Mouse (Mus musculus): ENCODE measurements around the gene Abcc4.
"Not testable (repeated sequence)": the region's sequence is repeated elsewhere in the genome, so short reads cannot be mapped to it uniquely, and the experiment has no call there.

Abcc4 gene

DNA sequence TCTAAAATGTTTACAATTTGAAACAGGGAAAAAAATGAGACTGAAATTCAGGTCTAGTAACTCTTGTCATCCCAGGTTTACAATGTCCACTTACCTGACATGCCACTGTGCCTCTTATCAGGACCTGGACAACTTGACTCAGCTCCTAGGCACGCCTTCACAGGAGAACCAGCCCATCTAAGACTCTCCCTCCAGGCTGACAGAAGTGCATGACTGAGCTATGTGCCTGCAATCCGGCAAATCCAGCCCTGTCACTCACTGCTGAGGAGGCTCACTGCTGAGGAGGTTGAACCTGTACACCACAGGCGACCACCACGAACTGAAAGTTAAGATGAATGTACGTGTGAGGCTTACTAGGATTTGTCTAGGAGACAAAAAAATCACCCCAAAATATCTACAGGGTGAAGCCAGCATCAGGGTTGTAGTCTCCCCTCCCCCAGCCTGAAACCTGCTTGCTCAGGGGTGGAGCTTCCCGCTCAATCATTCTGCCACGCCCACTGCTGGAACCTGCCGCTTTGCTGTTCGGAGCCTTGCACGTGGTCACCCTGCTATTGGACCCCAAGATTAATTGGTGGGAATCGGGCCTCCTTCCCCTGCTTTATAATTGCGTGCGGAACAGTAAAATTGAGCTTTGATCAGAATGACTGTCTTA lies 63.0 kb downstream of the Abcc4 start:
- not testable (repeated sequence) for DNase-seq (ENCODE audit: extremely low spot score, low read depth, low spot score)

DNA sequence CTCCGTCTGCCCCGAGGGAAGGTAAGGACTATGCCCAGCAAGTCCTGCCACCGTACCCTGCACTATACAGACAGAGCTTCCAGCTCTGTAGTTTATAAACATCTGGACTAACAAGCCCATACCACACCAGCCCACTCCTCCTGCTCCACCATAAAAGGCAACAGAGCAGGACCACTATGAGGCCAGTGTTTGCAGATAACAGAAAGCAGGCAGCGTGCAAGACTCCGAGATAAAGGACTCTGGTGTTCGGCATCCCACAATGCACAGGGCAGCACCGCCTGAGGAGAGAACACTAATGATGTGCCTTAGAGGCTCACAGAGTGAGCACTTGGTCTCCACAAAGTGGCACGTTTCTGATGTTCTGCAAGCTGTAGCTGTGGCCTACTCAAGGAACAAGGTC lies 63.9 kb downstream of the Abcc4 start:
- no peak for DNase-seq (ENCODE audit: extremely low spot score, low read depth, low spot score)

DNA sequence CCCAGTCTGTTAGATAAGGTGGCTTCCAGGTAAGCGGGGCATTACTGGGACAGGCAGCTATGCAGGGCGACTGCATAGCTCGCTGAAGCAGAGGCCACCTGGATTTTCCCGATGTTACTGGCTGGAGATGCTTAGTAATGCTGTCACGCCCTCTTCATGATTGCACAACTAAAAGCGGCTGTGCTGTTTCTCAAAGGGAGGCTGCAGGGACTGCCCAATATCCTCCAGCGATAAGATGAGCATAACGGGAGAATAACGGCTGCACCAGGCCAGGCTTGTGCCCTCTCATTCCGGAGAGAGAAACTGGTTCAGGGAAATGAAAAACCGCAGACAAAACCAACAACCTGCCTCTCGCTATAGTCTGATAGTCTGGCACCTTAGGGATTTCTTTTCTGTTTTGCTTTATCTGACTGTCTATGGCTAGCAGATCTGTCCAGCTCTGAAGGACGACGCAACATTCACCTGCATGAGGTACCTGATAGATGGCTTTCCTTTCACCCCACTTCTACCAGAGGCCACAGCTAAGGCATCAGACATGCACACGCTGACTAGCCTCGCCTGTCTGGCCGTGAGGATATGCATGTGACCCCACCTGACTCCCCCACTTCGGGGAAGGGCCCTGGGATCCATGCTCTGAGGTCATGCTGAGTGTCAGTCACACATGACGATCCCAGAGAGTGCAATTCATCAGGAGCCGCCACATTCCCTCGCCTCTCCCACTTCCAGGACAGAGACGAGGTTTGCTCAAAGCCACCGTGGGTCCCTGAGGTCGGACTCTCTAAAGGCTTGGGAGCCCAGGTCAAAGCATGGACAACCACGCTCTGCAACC lies 67.4 kb downstream of the Abcc4 start:
- no peak for DNase-seq (ENCODE audit: extremely low spot score, low read depth, low spot score)

DNA sequence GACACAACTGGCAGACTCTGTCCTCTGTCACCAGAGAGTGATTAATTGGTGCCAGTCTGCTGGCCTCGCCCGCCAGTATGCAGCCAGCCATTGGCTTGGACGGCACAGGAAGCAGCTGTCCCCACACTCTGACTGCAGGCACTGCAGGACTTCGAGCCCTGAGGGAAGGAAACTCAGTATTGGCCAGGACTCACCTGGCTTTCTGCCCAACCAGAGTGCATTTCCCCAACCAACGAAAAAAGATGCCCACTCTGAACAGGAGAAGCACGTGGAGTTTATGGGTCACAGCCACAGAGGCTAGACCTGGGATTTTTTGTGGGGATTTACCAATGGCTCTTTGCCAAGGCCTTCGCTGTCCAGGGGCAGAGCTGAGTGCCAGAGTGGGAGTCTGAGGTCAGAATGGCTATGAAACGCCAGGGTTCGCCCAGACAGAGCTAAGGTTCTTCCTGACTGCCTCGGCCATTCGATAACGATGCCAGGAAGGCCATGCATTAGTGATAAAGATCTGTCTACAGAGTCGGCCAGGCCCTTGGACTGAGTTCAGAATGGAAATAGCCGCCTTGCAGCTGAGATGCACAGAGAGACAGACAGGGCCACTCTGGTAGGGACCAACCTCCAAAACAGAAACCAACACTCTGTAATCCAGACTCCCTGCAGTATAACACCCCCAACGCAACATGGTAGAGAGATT lies 70.4 kb downstream of the Abcc4 start:
- no peak for DNase-seq (ENCODE audit: extremely low spot score, low read depth, low spot score)

DNA sequence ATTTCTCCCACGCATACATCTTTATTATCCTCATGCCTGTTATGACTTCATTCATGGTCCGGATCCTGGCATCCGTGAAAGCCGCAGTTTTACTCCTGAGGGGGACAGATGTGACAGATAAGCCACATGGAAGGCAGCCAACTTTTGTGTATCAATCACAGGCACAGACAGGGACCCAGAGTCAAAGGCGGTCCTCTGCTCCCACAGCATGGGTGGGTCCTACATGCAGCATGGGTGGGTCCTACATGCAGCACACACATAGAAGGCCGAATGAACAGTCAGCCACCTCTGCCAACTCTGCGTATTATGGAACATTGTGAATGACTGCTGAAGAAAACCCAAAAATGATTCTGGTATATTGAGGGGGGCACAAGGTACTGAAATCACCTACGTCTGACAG lies 76.4 kb downstream of the Abcc4 start:
- no peak for DNase-seq (ENCODE audit: extremely low spot score, low read depth, low spot score)

DNA sequence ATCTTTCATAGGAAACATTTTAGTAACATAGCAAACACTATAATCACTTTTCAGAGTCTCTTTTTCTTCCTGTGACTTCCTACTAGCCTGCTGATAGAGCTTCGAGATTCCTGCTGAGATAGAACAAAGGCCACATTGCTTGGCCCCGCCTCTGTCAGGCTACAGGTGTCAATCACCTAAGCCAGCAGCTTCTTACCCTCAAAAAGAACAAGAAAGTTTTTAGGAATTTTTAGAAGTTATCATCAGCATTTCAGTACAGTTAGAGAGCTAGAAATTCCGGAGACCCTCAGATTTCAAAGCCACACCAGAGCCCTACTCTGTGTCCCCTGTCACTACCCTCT lies 84.6 kb downstream of the Abcc4 start:
- DNase-seq (ENCODE audit: extremely low spot score, low read depth, low spot score), result no peak

DNA sequence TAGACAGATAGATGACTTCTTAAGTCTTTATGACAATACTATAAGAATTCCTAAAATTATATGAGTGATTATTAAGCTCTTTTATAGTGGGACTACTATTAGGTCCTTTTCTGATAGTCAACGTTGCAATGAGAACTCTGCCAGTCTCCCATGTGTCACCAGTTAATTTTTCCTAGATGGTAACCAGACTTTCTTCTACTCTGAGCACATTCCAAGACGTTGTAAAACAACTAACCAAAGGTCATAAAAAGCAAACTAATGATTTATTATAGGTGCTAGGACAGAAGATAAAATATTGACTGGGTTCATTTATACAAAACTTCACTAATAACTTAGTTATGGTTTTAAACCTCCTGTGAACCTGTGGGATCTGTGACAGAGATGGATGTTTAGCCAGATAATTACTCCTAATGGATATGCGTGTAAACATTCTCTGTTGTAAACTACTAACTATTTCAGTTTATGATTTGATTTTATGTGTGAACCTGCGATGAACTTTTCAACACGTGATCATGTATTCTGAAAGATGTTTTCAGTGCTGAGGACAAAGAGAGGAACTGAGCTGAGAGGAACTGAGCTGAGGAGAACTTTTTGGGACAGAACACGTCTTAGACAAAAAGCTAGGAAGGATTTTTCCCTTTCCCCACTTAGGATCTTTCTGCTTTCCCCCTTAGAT lies 85.1 kb downstream of the Abcc4 start:
- DNase-seq (ENCODE audit: extremely low spot score, low read depth, low spot score), result no peak

GRCm38 (mm10) chr14:118616698-118617311 lies 89.2 kb downstream of the Abcc4 start:
- no peak for DNase-seq (ENCODE audit: extremely low spot score, low read depth, low spot score)

DNA sequence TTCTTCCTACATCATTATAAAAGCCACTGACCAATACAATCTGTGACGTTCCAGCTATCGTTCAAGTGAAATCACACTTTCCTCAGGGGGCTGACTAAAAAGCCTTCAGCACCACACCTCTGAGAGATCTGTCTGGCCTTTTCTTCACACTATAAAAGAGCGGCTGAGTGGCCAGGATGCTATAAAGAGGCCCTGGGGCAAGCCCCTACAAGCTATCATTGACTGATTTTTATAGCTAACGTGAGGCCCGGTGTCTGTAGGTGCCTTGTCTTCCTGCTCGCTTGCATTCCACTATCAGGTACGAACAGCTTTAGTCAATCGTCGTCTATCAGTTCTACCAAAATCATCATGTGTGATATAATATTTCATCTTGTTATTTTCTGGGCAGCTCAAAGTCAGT lies 92.3 kb downstream of the Abcc4 start:
- no peak for DNase-seq (ENCODE audit: extremely low spot score, low read depth, low spot score)

- no peak for DNase-seq (ENCODE audit: extremely low spot score, low read depth, low spot score)
Measured at GRCm38 (mm10) chr14:118611714-118612113, 94.3 kb downstream of the Abcc4 start.

GRCm38 (mm10) chr14:118610786-118611185 lies 95.2 kb downstream of the Abcc4 start:
- no peak for DNase-seq (ENCODE audit: extremely low spot score, low read depth, low spot score)

DNA sequence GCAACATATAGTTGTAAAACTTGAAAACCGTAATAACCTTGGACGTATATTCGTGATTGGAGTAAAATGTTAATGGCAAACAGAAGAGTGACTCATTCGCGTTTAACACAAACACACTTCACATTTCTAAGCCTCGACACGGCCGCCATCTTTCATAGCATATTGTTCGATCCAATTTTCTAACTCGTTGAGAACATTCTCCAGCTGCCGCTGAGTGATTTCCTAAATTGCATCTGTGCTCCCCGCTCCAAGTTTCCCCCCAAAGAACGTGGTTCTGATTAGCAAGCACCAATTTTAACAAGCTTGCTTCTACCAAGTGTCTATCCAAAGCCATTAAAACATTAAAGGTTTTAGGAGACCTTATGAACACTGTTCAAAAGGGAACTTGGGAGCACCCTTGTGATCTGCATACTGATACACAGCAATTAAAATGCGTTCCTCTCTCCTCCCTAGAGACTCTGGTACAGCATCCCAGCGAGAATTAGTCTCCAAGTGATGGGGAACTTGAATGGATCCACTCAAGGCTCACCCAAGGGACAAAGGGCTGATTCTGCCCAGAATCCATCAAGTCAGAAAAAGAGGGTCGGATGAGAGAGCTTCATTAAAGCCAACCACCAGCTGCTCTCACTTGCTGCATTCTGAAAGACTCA lies 97.1 kb downstream of the Abcc4 start:
- no peak for DNase-seq (ENCODE audit: extremely low spot score, low read depth, low spot score)

GRCm38 (mm10) chr14:118608317-118608716 lies 97.7 kb downstream of the Abcc4 start:
- no peak for DNase-seq (ENCODE audit: extremely low spot score, low read depth, low spot score)

- DNase-seq (ENCODE audit: extremely low spot score, low read depth, low spot score), result no peak
Measured at GRCm38 (mm10) chr14:118606476-118606875, 99.5 kb downstream of the Abcc4 start.

DNA sequence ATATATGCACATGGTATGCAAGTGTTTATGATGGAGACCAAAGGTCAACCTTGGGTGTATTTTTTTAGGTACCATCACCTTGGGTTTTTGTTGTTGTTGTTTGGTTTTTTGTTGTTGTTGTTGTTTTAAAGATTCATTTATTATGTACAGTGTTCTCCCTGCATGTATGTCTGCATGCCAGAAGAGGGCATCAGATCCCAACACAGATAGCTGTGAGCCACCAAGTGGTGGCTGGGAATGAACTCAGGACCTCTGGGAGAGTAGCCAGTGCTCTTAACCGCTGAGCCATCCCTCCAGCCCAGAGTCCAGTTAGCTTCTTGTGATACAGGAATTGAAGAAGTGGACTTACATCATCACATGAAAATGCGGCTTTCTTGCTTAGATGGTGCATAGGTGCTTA lies 101.1 kb downstream of the Abcc4 start:
- no peak for DNase-seq (ENCODE audit: extremely low spot score, low read depth, low spot score)

DNA sequence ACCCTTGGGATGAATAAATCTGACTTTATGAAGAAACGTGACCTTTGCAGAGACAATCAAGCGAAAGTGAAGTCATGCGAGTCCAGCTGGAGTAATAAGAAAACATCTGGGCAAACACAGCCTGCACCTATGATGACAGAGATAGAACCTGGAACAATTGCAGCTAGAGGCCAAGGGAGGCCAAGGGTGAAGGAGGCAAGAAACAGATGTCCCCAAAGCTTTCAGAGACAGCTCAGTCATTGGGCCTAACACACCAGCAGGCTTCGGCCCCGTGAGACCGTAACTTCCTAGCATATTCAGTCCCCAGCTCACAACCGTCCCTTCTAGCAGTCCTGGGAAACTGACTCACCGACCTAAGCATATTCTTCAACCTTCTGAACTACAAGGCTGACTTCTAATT lies 104.0 kb downstream of the Abcc4 start:
- DNase-seq (ENCODE audit: extremely low spot score, low read depth, low spot score), result no peak

DNA sequence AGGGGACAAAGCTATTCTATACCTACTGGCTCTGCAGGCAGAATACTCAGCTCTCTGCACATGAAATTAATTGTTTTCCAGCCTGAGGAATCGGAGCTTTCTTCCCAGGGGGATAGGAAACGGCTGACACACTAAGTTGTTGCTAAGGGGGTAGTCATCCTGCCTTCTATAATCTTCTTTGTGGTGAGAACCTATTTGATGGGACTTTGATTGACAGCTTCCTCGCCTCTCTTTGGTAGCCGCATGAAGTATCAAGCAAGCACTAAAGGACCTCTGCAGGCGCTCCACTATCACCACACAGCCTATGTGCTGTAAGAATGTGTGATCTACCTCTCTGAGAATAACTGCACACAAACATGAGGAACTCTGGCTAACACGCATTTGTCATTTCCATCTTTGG lies 105.3 kb downstream of the Abcc4 start:
- no peak for DNase-seq (ENCODE audit: extremely low spot score, low read depth, low spot score)

DNA sequence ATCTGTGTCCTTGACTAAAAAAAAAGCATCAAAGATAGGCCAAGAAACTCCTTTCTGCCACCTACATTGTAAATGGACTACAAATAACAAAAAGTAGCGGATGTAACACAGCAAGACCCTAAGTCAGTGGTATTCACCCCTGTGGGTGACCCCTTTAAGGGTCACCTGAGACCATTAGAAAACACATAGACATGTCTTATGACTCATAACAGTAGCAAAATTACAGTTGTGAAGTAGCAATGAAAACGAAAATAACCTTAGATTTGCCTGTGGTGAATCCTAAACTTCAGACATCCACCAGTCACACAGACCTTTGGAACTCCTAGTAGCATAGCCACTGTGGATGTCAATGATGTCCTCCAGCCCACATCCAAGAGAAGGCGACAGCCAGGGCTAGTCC lies 107.3 kb downstream of the Abcc4 start:
- DNase-seq (ENCODE audit: extremely low spot score, low read depth, low spot score), result no peak

GRCm38 (mm10) chr14:118594463-118594862 lies 111.6 kb downstream of the Abcc4 start:
- DNase-seq (ENCODE audit: extremely low spot score, low read depth, low spot score), result no peak

DNA sequence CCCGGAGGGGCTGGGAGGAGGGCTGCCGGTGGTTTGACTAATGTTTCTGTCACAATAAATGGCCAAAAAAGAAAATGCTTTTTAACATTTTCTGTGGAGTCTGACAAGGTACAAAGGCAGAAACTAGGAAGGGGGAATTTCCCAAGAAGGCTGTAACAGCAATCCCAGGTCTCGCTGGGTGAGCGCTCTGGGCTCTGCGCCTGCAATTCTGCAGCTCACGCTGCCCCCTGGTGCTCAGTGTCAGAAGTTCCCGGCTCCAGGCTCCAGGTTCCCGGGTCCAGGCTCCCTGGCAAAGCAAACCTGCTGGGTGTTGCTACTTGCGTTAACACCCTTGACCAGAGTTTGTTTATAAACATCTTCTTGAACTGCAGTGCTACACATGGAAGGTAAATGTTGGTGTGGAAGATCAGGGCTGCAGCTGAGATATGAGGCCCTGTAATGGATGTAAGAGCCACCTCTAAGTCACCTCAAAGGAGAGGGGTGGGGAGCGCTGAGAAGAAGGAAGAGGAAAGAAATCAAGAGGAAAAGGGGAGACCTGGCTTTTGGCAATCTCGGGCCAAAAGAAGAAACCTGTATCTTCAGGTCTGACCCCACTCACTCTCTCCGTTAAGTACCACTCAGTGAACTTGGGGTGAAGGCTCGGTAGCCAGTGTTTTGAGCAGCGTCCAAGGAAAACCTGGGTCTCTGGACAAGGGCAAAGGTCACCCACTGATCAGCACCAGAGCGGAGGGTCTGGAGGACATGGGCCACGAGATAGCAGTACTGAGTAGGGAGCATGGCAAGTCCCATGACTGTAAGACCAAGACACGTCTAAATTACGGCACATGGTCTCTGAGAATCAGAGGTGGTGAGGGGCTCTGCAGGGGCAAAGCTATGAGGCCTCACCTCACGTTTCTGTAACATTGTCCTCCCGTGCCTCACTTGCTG lies 114.3 kb downstream of the Abcc4 start:
- DNase-seq (ENCODE audit: extremely low spot score, low read depth, low spot score), result no peak
